In genomic region chr6:113377496-113378385, GRCm38 (mm10) we compare ENCODE assay signal across 8 mouse cellular contexts. TPM values are rescaled to one million over a fixed set of nuclear protein-coding genes. Genes with fewer than 3 reads are reported as not detected.
DNase-seq lines count a peak whose midpoint lies in the region; ATAC-seq lines count a peak whose summit lies in the region.

TSS of gene Tada3 (minus strand) at chr6:113377883.
TSS of gene Arpc4 (plus strand) at chr6:113378115.

- peak within 1 kb of the TSS; percentile 95 for H3K27ac ChIP-seq in hindbrain, embryonic 12.5 days

- peak; percentile 97 for DNase-seq in NIH3T3 (ENCODE audit: low read depth)
- peak; percentile 92 to 96 for DNase-seq in cerebellum, postnatal 10 days
- peak; percentile 87 to 89 for DNase-seq in frontal cortex, postnatal 10 days (ENCODE audit: low spot score in 2 of 2)
- DNase-seq in layer of hippocampus, postnatal 14 days (ENCODE audit: low spot score in 2 of 2): peak; percentile 91 to 95
- peak; percentile 94 for DNase-seq in lung, postnatal 14 days
- DNase-seq in retina, adult 2 months (ENCODE audit: low read depth, low spot score): peak; percentile 93
- DNase-seq in thymus, postnatal 36 days: peak; percentile 91 to 95

- peaks cover 53% of the 10 kb centered on the region for H3K36me3 ChIP-seq in hindbrain, embryonic 12.5 days

- peak; percentile 95 for ATAC-seq in hindbrain, embryonic 12.5 days (ENCODE audit: low FRiP score)

- WGBS in hindbrain, embryonic 12.5 days: under 1% methylated on average over 61 of the region's 61 CpGs

- H3K9me3 ChIP-seq in hindbrain, embryonic 12.5 days (replicated peaks): no peaks in the 10 kb centered on the region

- peak within 1 kb of the TSS; percentile 96 for H3K9ac ChIP-seq in hindbrain, embryonic 12.5 days

- H3K4me3 ChIP-seq in hindbrain, embryonic 12.5 days: peak within 1 kb of the TSS; percentile 85

- H3K4me2 ChIP-seq in hindbrain, embryonic 12.5 days (replicated peaks): peak within 1 kb of the TSS; percentile 96

- no peaks in the 10 kb centered on the region for H3K27me3 ChIP-seq in hindbrain, embryonic 12.5 days

- H3K4me1 ChIP-seq in hindbrain, embryonic 12.5 days: peaks cover 17% of the 10 kb centered on the region

RNA-seq across cellular contexts. Expression of gene Tada3, which starts in this region (rescaled TPM):
- 64.5 and 66.0 TPM in 2 replicates for polyA plus RNA-seq in hindbrain, embryonic 12.5 days (2016; fragmentation: Nextera tagmentation; extraction: Ambion mirVana)
- total RNA-seq in layer of hippocampus, postnatal 14 days (2021): 10 to 100 TPM; 53.4 to 54.9 TPM

RNA-seq across cellular contexts. Expression of gene Arpc4, which starts in this region (rescaled TPM):
- 363 and 371 TPM in 2 replicates for polyA plus RNA-seq in hindbrain, embryonic 12.5 days (2016; fragmentation: Nextera tagmentation; extraction: Ambion mirVana)
- 100 to 1,000 TPM; 348 to 363 TPM for total RNA-seq in layer of hippocampus, postnatal 14 days (2021)

Comparison
In these comparisons a context has a peak if more than half of its experiments do, and no peak if none do; other contexts are left out.
1. Peak in every context shown above with its lines: DNase-seq, ATAC-seq, H3K4me3 ChIP-seq and H3K27ac ChIP-seq.